Mouse (Mus musculus) lung, postnatal 14 days (tissue): Measurements from ENCODE around the gene AC131692.1.
"Not testable (repeated sequence)": the region's sequence is repeated elsewhere in the genome, so short reads cannot be mapped to it uniquely, and the experiment has no call there.

Experiments used
- DNase-seq: peaks from one replicate; pipeline ENCODE4 v3.0.0; 2021

AC131692.1 gene

DNA sequence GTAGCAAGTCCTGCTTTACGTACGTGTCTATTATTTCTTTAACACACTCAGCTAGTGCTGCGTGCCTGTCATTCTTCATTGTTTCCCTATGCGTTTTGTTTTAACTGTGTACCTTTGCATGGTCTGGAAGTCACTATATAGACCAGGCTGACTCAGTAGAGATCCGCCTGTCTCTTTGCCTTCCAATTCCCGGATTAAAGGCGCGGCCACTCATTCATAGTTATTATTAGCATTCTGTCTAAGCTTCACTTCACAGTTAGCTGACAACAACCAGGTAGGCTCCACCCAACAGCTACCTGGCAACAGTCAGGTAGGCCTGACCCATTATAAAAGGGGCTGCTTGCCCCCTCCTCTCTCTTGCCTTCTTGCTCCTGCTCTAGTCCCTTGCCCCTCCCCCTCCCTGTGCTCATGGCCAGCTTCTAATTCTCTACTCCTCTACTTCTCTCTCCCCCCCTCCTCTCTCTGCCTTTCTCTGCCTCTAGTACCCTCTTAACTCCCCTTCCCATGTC is 24.5 kb downstream of the AC131692.1 start:
- DNase-seq, result no peak

DNA sequence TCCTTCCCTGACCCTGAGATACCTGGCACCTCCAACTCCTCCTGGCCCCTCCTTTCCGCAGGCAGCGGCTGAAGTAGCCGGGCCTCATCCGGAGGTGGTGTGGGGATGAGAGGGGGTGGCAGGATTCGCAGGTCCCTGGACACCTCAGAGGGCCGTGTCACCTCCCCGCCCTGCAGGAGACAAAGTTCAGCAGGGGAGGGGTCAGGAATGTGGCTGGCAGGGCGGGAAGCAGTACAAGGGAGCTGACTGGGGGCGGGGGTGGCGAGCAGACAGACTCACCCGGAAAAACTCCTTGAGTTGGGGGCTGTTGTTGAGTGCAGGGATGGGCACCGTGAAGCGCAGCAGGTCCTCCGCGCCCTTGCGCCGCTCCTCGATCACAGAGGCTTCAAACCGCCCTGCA is 27.5 kb downstream of the AC131692.1 start:
- DNase-seq, result no peak

DNA sequence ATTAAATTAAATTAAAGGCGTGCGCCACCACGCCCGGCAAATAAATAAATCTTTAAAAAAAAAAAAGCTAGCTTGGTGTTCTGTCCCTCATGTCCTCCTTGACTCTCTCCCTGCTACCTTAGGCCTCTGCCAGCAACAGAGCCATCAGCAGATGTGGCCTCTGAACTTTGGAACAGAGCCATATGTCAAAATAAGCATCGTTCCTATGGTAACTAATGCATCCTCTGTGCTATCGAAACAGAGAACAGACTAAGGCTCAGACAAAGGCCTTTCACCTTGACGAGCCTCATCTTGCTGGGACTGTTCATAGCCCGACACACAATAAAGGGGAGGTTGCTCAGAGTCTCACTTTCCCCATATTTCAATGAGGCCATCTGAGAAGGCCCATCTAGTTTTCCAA is 29.1 kb downstream of the AC131692.1 start:
- no peak for DNase-seq

DNA sequence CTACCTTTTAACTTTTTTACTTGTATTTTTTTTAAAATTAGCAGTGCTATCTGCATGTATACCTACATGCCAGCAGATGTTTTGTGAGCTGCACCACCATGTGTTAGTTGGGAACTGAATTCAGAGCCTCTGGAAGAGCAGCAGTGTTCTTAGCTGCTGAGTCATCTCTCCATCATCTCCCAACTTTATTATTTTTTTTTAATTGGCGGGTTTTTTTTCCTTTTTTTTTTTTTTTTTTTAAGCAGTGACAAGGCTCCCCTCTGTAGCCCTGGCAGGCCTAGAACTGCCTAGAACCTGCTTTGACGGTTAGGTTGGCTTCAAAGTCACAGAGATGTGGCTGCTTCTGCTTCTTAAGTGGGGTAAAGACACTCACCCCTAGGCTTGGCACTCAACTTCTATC is 30.7 kb downstream of the AC131692.1 start:
- no peak for DNase-seq

DNA sequence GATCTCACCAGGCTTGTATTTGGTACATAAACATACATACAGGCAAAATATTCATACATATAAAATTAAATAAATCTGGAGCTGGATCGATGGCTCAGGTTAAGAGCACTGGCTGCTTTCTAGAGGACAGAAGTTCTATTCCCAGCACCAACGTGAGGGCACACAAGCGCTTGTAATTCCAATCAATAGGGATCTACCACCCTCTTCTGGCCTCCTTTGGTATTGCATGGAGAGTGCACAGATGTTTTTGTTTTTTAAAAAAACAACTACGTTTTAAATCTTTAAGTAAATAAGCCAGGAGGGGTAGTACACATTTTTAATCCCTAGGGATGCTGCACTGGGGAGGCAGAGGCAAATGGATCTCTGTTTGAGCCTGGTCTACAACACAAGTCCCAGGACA is 32.1 kb downstream of the AC131692.1 start:
- peak; percentile 74 for DNase-seq

DNA sequence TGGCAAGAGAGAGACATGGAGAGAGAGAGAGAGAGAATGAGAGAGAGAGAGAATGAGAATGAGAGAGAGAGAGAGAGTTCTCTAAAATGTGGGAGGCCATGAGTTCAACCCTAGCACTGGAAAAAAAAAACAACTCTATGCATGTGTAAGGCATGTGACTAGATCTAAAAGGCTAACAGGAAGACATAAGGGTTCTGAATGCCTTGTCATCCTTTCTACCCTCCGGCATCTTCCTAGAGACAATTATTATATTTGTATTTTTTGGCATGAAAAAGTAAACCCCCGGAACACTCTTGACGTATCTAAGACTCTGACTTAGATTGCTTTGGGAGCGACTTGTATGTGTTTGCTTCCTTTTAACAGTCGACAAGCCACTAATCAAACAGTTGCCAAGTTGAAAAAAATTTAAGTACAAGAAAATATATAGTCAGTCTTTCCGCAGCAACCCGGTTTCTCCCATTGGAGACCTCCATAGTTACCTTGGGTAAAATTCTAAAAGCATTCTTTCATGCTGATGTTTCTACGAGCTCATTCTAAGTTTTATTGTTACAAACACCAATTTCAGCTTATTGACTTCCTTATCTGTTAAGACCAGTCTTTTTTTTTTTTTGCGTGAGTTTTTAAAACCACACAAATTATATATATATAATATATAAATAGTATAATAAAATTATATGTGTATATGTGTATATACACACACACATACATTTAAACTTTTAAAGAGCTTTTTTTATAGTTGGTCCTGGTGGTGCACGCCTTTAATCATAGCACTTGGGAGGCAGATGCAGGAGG is 32.8 kb downstream of the AC131692.1 start:
- no peak for DNase-seq

DNA sequence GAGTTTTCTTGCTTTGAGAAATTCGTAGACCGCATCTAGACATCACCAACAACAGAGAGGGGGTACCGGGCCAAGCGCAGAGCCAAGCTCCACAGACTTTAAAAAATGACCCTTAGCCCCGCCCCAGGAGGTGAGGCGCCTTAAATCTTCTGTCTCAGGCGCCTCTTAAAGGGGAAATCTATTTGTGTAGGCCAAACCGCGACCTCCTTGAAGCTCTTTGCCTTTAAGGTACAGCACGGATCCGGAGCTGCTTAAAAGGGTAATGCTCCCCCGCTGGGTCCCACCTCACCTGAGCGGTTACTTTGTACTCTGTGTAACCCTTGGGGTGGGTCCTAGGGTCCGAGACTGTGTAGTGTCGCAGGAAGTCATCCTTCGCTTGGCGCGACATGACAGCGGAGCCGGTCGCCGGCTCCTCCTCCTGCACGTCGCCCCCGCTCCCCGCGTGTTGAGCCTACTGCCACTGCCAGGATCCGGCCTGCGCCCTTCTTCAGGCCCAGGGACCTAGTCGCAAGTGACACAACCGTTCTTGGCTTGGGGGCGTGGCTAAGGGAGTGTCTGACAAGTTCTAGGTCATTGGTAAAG is 33.6 kb downstream of the AC131692.1 start, which contains the start of gene Snx15:
Gene Snx15 (minus strand): TSS at position 545 of the 582 bp plus-strand sequence.
- DNase-seq, result peak; percentile 97

DNA sequence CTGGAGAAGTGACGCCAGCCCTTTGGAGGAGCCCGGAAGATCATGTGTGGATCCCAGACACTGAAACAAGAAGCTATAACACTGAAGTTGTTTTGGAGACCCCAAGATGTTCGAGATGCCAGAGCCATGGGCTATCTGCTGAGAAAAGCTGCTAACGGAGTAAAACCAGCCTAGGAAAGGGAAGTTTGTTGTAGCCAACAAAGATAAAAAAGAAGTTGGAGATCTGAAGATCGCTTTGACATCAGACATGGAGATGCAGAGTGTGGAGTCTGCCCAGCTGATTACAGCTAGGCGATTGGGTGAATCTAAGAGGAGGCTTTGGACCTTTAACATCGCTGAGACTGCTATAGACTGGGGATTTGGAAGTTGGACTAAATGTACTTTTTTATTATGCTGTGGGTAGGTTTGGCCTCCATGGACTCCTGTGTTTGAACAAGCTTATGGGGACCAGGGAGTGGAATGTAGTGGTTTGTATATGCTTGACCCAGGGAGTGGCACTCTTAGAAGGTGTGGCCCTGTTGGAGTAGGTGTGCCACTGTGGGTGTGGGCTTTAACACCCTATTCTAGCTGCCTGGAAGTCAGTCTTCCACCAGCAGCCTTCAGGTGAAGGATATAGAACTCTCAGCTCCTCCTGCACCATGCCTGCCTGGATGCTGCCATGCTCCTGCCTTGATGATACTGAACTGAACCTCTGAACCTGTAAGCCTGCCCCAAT is 36.4 kb downstream of the AC131692.1 start:
- DNase-seq, result not testable (repeated sequence)

DNA sequence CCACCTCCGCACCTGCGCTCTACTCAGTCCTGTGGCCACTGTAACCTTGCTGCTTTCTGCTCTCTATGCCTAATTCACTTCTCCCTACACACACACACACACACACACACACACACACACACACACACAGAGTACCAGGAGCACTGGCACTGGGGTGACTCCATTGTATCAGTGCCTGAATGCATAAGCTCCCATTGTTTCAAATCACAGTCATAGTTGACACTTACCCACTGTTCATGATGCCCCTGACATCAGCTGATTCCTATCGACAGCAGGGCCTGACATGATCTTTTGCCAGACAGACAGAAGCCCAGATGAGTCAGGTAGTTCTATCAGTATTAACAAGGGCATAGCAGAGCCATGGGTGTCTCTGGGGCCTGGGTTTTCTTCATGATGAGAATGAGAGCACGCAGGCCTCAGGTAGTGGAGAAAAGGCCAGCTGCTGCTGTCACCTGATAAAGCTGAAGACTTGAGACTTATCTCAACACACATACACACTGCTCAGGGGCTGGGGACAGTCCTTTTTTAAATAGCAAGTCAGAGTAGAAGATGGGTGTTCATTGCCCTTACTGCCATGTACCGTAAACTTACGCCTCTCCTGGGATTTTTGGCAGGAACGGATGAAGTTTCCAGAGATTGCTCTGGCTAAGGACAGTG is 38.1 kb downstream of the AC131692.1 start:
- no peak for DNase-seq

DNA sequence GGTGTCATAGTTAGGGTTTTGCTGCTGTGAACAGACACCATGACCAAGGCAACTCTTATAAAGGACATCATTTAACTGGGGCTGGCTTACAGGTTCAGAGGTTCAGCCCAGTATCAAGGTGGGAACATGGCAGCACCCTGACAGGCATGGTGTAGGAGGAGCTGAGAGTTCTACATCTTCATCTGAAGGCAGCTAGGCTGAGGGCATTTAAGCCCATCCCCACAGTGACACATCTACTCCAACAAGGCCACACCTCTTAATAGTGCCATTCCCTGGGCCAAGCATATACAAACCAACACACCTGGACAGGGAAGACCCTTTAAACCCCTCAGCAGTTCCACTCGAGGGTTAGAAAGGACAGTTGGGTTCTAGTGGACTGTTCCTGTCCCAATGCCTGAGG is 39.0 kb downstream of the AC131692.1 start:
- not testable (repeated sequence) for DNase-seq

DNA sequence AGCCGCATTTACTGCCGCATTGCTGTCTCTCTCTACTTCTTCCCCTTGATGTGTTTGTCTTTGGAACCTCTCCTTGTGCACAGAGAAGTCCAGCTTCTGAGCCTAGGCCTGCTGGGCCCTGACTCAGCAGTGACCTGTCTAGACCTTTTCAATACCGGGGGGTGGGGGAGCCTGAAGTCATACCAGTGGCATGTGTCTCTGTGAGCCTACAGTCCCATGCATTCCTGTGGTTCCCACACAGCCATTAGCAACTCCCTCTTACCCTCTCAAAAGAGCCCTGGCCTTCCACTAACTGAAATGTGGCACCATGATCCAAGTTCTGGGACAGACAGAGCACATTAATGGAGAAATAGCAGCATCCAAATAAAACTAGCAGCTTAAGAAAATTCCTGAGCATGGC is 42.2 kb downstream of the AC131692.1 start:
- DNase-seq, result no peak

DNA sequence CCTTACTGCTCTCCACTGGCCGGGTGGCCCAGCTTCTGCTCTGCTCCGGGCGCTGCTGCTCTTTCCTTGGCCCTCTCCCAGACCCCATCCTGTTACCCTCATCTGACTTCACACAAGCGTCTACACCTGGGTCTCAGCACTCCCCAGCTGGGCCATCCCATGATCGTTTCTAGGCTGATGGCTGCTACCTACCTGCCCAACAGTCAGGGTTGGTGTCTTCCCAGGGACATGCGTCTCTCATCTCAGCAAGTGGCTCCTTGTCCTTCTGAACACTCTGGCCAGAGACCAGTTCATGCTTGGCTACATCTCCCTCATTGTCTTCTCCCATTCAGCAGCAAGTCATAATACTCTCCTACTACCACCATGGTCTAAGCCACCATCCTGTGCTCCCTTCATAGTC is 45.5 kb downstream of the AC131692.1 start:
- DNase-seq, result no peak

DNA sequence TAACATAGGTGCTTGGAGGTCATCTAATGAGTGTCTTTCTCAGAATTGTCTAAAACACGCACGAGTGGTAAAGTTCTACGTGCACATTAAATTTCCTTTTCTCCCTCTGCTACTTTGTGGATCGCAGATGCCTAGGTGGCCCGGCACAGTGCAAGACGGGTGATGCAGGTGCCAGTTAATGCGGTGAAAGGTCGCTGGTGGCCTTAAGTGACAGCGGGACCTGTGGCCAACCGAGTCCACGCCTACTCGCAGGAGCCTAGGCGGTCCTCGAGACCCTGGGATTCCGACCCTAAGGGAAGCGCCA is 46.1 kb downstream of the AC131692.1 start:
- no peak for DNase-seq

DNA sequence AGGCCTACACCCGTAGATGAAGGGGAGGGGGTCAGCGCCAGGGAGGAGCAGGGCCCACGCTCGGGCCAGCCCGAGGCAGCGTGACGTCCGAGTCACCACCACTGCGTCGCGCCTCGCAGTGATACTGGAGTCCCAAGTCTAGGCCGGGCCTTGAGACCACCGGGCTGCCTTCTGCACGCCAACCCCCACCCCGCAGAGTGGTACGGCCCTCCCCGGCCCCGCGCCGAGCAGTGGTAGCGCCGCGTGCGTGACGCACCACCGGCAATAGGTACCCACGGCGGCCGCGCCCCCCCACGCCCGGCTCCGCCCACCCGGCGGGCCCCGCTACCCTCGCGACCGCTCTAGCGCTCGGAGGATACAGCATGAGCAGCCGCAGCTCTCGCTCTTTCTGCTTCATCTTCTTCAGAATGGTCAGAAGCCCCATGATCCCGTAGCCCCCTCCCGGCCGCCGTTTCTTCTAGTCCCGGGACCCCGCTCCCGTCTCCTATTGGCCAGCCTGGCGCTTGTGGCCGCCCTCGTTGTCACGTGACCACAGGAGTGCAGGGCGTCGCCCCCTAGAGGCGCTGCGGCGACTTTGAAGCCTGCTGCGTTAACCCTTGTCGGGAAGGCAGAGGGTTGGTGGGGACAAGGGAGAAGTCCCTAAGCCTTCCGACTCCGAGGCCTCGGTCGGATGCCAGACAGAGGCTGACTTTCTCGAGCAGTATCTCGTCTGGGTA is 46.6 kb downstream of the AC131692.1 start, which contains the start of gene Batf2:
Gene Batf2 (plus strand): TSS at position 306 of the 716 bp plus-strand sequence.
- DNase-seq, result peak; percentile 91

DNA sequence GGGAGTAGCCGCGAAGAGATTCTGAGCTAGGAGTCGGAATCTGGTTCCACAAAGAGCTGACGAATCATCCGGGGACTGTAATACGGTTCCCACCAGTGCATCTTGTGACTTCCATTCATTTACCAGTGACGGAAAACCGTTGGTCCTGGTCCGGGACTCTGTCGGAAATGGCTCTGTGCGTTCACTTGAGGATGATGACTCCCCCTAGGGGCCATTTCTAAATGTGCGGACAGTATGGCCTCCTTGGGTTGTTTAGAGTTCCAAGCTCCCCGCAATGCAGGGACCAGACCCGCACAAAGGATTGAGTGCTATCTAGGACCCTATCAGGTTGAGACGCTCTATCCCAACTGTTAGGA is 47.2 kb downstream of the AC131692.1 start, which contains the start of gene Arl2:
Gene Arl2 (minus strand): TSS at position 155 of the 356 bp plus-strand sequence.
- peak; percentile 83 for DNase-seq

DNA sequence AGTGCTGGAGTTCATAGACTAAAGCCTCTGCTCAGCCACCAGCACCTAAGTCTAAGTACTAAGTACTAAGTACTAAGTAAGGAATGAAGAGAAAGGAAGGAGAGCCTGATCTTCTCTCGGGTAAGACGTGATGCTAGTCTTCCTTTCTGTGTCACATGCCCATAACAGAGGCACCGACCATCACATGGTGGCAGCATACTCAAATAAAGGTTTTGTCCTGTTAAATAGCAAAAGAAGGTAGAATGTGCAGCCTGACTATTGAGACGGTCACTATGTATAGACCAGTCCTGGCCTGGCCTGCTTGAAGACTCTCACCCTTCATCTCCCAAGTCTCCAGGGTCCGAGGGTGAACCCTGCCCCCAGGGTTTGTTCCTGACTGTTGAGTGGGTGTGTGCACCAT is 50.6 kb downstream of the AC131692.1 start:
- no peak for DNase-seq
